Mouse (Mus musculus) gastrocnemius, postnatal 25 days (tissue): Measurements from ENCODE around the gene Tmc2. TPM values are rescaled to one million over a fixed set of nuclear protein-coding genes. Genes with fewer than 3 reads are reported as not detected.

ENCODE experiments used
- DNase-seq: peaks from one replicate; pipeline ENCODE4 v3.0.0; 2022
- total RNA-seq, 2 experiments: library from RNA; stranded (reverse); gene quantifications; 1 replicate in 1 of 2; 2 replicates in 1 of 2; pipeline ENCODE4 v1.2.3; 2021

Tmc2 gene
- total RNA-seq, 2 experiments from 2014 or later, result not detected

DNA sequence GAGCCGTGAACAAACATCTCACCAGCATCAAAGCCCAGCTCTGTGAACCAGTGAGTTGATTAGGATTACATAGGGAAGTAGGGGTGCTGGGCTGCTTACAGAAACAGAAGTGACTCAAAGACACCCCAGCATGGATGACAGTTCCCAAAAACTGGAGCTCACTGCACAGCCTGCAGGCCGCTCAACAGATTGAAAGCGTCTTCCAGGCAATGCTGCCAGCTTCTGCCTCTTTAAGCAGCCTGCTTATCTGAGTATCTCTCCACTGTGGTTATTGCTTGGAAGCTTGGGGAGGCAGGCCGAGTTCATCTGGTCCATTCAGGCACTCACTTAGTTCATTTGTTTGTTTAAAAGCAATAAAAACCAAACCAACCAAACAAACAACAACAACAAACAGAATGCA, 61.8 kb downstream of the Tmc2 start:
- no peak for DNase-seq

DNA sequence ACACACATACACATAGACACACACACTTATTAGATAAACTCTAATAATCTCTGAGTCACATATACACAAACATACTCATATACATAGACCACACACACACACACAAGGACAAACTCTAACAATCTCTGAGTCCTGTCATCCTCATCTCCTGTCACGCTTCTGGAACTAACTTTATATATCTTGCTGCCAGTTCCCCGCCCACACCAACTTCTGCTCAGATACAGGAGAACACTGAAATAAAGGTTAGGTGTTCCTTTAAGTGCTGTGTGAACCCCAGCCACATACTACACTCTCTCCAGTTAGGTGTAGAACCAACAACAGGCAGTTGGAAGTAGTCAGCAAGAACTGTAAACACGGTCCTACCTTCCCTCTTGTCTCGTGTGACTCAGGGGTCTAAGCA, 65.8 kb downstream of the Tmc2 start:
- no peak for DNase-seq

DNA sequence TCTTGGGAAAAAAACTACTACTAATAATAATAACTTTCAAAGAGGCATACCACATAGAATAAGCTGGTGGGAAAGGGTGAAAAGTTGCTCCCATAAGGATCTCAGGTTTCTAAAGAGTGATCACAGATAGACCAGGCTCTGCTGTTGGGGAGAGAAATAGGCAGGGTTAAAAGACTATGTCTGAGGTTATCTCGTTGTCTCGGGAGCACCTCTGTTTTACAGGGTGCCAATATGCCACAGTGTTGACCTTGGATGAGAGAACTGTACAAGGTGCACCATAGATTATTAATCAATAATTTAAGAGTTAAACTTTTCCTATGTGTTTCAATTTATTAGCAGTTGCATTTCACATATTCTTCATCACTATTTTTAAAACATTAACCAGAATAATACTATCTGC, 66.9 kb downstream of the Tmc2 start:
- no peak for DNase-seq

DNA sequence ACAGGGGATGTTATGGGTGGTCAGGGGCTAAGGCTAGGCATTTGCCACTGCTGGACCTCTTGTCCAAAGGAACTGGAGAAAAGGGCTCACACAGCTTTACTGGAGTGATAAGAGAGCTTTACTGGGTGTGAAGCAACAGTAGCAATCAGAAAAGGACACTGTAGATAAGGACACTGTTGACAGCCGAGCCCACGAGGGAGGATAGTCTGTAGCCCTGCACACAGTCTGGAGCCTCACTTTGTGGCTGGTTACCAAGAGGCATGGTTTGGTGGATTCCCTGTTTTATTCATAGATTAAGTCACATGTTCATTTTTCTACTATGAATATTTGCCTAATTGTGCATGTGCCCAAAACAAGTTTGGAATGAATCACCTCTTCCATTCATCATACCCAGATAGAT, 67.4 kb downstream of the Tmc2 start:
- DNase-seq, result no peak

DNA sequence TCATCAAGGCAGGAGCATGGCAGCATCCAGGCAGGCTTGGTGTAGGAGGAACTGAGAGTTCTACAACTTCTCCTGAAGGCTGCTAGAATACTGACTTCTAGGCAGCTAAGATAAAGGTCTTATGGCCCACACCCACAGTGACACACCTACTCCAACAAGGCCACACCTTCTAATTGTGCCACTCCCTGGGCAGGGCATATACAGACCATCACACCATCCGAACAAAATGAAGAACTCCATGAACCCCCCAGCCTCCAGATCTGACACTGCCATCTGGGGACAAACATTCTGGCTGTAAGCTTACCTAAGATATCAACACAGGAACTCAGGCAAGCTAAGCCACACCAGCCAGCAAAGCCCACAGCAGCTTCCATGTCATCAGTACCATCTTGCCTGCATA, 70.5 kb downstream of the Tmc2 start:
- no peak for DNase-seq

DNA sequence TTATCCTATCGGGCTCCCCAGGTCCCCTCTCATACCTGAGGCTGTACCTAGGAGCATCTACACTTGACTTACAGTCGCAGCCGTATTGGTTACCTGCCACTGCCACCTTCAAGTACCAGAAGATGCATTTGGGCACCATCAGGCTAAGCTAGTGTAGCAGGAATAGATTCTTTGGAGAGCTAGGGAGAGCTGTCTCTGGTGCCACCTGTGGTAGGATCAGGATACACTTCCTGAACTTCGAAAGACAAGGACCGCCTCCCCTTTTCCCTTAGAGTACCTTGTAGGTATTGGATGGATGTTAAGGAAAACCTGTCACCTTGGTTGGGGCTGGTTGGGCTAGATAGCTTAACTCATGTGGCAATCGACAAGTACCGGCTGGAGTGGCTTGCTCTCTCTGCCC, 73.1 kb downstream of the Tmc2 start:
- no peak for DNase-seq

DNA sequence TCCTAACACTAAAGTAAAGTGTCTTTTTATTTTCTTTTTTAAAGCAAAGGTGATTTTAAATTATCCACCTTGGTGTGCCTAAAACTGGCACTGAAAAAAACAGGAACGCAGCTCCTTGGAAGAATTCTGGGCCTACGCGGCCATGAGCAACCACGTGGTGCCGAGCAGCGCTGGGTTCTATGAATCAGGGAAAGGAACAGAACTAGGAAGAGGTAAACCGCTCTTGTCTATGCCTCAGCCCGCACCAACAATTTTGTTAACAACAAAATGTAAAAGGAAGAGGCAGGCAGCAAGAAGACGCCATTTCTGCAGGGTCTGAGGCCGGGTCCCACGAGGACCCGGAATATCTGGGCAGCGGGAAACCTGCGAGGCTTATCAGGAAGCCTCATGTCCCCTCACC, 78.7 kb downstream of the Tmc2 start:
- no peak for DNase-seq

DNA sequence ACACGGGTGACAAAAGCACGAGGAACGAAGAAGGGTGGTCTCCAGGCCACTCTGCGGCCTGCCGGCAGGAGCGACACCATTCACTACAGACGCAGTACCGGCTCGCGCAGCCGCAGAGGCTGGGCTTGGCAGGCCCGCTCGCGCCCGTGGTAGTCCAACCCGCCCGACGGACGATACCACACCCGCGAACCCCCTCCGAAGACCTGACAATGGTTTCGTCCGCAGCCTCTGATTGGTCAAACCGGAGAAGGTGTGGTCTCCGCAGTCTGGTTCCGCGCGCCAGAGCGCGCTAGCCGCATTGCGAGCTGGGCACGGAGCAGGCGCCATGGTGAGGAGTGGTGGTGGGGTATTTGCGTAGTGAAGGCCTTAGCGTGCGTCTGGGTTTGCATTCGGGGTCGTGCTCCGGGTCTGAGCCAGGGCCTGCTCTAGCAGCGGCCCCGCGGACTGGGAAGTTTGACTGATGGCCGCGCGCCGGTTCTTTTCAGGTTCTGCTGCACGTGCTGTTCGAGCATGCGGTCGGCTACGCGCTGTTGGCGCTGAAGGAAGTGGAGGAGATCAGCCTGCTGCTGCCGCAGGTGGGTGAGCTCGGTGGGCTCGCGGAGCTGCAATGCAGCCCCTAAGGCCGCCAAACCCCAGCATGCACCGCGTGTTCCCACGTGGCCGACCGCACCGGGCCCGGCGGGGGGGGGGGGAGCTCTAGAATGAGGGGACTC, 79.3 kb downstream of the Tmc2 start, which contains the start of gene Nop56:
Gene Nop56, plus strand, starts transcription at position 282 of the 713 bp plus-strand sequence.
- peak; percentile 98 for DNase-seq

DNA sequence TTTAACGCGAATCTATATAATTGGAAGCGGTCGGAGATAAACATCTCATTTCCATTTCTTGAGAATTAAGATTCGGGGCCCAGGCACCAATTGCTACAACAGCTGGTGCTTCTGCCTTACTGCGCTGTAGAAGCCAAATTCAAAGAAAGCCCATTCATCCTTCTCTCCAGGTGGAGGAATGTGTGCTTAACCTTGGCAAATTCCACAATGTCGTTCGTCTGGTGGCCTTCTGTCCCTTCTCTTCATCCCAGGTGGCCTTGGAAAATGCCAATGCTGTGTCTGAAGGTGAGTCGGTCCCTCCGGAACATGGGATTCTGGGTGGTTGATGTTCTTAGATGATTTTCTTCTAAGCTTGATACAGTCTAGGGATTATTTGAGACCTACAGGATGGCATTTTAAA, 79.9 kb downstream of the Tmc2 start:
- no peak for DNase-seq

DNA sequence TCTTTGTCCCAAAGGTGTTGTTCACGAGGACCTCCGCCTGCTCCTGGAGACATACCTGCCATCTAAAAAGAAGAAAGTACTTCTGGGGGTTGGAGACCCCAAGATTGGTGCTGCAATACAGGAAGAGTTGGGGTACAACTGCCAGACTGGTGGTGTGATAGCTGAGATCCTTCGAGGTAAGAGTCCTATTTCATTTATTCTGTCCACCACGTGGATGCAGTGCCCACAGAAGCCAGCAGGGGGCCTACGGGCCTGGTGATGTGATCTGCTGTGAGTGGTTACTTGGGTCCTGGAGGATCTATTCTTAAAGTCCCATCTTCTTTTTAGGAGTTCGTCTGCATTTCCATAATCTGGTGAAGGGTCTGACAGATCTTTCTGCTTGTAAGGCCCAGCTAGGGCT, 80.7 kb downstream of the Tmc2 start:
- no peak for DNase-seq

DNA sequence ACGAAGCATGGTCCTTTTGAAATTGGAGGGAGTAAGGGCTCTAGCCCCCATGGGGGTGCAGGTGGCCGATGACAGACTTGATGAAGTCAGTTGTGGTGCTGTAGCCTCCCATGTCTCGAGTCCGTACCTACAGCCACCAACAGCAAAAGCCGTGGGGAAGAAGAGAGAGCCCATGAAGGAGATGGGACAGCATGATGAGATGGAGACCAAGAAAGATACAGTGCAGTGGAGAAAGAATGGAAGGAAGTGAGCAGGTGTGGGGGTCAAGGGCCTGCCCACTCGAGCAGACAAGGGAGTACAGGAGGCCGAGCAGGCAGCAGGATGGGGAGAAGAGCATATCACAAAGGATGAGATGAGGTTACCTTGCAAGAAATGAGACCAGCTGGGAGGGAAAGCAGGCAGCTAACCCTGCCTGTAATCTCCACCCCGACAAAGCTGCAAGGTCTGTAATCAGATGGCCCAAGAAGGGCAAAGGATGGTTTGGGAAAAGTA, 84.7 kb downstream of the Tmc2 start:
- no peak for DNase-seq

DNA sequence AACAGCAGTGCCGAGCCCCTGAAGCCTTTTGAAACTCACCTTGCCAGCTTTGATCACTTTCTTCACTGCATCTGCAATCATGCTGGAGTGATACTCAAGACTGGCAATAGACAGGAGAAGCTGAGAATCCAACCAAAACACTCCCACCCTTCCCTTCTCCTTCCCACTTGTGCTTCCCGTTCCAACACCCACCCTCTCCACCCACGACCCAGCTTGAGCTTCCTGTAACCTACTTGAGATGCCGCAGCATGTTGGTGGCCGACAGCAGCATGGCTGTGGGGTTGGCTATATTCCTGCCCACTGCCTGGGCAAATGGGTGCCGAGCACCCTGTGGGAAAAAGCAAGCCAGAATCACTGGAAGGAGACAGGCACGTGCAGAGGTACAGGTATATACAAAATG, 85.2 kb downstream of the Tmc2 start:
- DNase-seq, result no peak

DNA sequence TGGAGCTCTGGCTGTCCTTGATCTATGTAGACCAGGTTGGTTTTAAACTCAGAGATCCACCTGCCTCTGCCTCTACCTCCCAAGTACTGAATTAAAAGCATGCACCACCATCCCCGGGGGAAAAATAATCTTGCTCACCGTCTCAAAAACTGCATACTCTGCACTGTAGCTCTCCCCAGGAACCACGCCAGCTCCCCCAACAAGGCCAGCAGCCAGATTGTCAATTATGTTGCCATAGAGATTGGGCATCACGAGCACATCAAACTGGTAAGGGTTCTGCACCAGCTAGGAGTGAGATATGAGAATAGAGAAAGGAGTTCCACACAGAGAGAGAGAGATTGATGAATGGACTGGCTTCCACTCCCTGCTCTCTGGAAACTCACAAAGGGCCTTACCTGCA, 85.8 kb downstream of the Tmc2 start:
- no peak for DNase-seq

DNA sequence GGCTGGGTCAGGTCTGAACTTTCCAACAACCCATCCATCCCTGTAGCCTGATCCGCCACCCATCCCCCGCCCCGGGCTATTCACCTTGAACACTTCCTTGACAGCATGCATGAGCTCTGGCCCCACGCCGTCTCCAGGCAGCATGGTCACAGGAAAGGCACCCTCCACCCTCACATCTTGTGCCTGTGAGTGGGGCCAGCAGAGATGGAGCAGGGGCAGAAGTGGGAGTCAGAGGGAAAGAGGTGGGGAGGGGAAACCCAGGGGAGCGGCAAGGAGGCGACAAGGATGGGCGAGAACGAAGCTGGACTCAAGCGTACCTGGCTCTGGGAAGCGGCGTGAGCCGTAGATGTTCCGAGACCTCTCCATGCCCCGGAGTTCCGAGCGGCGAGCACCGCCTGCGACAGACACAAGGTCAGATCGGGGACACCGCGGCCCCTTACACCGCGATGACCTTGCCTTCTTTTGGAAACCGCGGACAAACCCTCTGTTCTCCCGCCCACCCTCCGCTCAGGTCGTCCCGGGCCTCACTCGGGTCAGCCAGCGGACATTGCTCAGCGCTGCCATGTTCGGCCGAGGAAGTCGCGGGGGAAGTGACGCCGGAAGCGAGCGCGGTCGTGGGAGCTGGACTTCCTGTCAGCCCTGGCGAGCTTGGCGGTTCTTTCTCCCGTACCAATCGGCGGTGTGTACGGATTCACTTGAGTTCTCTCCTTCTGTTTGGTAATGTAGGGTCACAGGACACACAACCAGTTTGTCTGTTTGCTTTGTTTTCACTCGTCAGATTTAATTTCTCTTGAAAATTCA, 89.1 kb downstream of the Tmc2 start, which contains the start of gene Idh3b:
Gene Idh3b, minus strand, starts transcription at position 694 of the 801 bp plus-strand sequence.
- peak; percentile 86 for DNase-seq

DNA sequence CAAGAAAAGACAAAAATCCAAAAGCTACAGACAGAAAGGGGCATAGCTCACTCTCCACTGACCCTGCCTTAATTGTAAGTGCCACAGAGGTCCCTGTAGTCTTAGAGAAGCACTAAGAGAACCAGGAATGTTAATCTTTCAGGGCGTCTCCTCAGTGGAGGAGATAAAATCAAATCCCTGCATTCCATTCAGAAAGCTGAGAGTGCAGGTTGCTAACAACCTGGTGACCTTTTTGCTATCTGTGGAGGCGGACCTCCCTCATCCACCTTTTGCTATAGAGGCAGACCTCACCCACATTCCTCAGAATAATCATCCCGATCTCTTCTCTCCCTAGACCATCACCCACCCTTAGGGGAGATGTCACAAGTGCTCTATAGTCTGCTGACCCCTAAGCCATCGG, 94.1 kb downstream of the Tmc2 start:
- DNase-seq, result no peak

DNA sequence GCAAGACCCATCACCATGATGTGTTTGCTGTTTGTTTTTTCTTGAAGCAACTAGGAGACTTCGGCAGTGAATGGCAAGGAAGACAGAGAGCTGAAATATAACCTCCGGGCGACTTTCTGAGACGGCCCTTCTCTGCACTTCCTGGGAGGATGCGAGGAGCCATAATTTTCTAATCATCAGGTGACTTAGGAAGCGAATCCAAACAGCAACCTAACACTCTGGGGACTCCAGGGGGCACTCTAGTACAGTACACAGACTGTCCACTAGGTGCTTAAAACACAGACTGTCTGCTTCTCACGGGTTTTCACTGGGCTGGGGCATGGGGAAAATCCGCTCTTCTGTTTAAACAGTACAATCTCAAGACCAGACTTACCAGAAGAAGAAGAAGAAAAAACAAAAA, 96.4 kb downstream of the Tmc2 start:
- no peak for DNase-seq

DNA sequence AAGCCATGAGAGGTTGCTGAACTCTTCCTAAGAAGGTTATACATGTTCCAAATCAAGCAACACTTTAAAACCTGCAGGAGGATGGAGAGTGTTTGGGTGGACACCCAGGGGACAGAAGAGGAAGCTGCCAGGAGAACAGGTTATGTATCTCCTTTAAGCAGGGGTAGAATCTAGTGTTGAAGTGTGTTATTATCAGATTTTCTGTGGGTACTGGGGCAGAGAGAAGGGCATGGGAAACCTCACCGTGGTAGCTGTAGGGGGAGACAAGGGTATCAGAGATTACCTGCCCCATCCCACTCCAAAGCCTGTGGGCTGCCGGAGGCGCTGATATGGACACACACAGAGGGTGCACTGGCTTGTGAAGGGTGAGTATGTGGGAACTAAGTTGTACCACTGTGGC, 98.0 kb downstream of the Tmc2 start:
- DNase-seq, result no peak

DNA sequence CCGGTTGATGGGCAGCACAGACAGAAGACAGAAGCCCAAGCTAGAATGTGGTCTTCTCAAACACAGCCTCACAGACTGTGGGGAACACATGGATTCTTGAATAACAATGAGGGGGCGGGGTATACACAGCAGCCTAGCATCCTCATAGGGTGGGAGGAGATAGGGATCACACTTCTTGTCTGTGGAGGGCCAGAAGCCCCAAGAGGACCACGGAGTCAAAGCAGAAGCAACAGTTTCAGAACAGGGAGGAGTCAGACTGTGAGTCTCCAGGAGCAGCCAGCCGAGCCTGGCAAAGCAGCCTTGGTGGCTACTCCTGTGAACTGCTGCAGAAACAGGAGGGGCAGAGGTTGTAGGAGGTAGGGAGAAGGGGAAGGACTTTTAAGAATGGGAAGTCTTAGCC, 98.5 kb downstream of the Tmc2 start:
- DNase-seq, result no peak

DNA sequence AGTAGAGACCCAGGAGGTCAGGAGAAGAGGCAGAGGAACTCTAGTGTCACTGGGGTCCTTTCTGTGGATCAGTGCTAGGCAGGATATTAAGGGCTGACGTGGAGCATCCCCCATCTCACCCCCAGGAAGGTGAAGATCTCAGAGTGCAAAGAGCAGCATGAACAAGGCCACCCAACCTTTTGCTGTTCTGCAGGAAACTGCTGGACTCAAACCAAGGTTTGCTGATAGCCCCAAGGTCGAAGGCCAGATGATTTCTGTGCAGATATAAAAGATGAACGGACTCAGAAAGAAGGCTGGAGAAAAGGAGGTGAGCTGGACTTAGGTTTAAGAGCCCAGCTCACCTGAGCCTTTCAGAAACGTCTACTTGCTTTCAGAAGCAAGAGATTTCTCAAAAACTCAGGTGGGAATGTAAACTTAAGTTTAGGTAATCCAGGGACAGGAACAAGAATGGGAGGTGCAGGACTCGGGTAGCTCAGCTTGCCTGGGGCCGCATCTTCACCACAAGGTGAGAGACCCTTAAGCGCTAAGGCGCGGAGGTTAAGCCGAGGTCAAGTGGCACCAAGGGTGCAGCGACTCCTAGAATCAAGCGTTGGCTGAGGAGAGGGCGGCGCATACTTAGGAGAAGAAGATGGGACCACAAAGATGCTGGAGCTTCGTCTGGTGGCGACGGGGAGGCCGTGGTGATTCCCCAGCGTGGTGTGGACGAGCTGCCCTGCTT, 99.4 kb downstream of the Tmc2 start:
- no peak for DNase-seq

DNA sequence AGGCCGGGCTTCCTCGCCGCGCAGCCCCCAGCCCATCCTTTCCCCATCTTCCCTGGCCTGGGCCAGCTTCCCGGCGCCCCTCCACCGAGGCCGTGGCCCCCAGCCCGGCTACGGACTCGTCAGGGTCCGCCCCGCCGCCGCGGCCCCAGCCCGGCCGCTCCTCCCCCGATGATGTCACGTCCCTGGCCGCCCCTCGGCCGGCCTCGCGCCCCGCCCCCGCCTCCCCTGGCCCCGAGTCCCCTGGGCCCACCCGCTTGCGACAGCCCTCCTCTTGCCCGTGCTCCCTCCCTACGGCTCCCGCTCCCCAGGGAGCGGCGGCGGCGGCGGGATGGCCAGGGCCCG, 99.9 kb downstream of the Tmc2 start, which contains the start of gene Ebf4:
Gene Ebf4, plus strand, starts transcription at position 234 of the 342 bp plus-strand sequence.
- peak; percentile 52 for DNase-seq

DNA sequence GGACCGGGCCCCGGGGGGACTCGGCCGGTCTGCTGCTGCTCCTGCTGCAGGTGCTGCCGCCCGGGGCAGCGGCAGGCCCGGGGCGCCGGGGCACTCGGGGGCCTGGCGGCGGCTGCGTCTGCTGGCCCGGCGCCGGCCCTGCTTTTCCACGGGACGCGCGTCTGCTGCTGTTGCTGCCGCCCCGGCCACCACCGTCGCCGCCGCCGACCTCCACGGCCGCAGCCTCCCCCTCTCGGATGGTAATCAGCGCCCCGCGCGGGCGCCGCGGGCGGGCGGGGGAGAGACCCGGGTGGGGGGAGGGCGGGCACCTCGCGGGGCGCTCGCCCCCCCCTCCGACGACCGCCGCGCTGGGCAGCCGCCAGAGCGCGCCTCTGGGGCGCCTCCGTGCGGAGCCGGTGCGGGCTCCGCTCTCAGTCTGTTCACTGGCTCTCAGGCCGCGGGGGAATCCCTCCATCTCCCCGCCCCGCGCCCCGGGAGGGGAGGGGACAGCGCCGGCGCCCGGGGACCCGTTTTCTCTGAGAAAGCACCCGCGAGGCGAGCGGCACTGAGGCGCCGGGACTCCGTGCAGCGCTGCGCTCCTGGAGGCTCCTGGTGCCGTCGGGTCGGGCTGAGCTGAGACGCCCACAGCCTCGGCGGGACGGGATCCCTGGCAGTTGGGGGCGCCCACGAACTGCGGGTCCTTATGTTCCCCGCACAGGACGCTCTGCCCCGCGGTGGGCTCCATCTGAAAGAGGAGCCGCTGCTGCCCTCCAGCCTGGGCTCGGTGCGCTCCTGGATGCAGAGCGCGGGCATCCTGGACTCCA, 100.5 kb downstream of the Tmc2 start:
- peak; percentile 35 for DNase-seq

DNA sequence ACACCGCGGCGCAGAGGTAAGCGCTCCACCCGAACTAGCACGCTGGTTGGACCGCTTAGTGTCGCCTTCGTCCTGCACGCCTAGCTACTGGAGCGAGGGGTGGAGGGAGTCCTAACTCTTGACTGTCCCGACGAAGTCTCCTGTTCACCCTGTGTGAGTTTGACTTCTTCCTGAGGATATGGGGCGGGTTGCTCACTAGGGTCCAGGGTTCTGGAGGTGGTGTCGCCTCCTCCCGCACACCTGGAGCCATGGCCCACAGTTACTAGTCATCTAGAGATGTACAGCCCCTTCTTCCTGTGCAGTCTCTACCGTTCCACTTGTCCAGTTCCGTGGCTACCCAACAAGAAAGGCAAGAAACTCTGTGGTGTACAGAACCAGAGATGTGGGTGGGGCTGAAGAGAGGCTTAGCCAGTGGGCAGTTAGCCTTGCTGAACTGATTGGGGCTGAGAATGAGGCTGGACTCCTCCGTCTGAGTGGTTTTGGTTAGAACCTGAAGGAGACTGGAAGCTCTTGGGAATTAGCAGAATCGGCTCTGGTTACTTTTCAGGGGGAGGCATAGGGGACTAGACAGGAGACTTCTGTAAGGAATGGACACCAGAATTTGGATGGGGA, 101.2 kb downstream of the Tmc2 start:
- DNase-seq, result no peak
